Mouse (Mus musculus): ENCODE data around the gene Notch1.

- TF ChIP-seq CTCF (IDR thresholded peaks at IDR 0.05; ENCODE audit: low read depth) (no peak), EP300 (IDR thresholded peaks at IDR 0.05; ENCODE audit: low read depth) (no peak)
Observed at GRCm38 (mm10) chr2:26423086-26423485, 93.4 kb downstream of the Notch1 start.

All from liver, embryonic 14.5 days (tissue).